Mouse (Mus musculus): ENCODE data around the gene Pphln1.

The Pphln1 gene

DNA sequence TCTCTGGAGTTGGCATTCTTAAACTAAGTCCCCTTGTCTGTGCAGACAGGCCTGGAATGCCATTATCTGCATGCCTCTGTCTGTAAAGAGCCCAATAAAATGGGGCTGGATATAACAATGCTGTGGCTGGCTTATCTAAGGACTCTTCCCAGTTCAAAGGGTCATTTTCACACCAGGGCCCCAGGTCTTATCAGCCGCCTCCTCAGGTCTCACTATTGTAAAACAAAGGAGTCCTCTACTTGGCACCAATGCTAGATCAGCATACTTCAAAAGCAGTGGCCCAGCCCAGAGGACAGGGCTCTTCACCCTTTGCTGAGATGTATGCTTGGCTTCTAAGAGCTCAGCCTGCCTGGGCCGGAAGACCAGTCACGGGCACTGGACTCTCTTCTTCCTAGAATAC is 141.3 kb downstream of the Pphln1 start:
- no peak for DNase-seq (ENCODE audit: low spot score in 2 of 2)
